Mouse (Mus musculus): ENCODE data around the gene Arhgap45. TPM values are rescaled to one million over a fixed set of nuclear protein-coding genes. Genes with fewer than 3 reads are reported as not detected.
A peak's percentile ranks its signal among the peaks of the same experiment; 100 is the strongest.

Gene Arhgap45
- polyA plus RNA-seq, 1 experiment from 2014 or later: 1.4 TPM

GRCm38 (mm10) chr10:80070837-80071515, 54.5 kb downstream of the Arhgap45 start:
- H3K4me2 ChIP-seq (ENCODE audit: low read length): no peak overlapping the region
- no peak overlapping the region for H3K4me3 ChIP-seq (replicated peaks; ENCODE audit: low read depth, low read length)
- no peaks in the 10 kb centered on the region for H3K27me3 ChIP-seq (ENCODE audit: control insufficient read depth, insufficient read depth, low read length)
- peaks cover 13% of the 10 kb centered on the region for H3K36me3 ChIP-seq (ENCODE audit: control insufficient read depth, insufficient read depth, low read length)
- no peak overlapping the region for H3K27ac ChIP-seq (replicated peaks; ENCODE audit: low read depth, low read length)
- H3K9me3 ChIP-seq (ENCODE audit: control insufficient read depth, low read length): no peaks in the 10 kb centered on the region
- 75% methylated on average over 9 of the region's 9 CpGs for WGBS
- no peaks in the 10 kb centered on the region for H3K4me1 ChIP-seq (ENCODE audit: control insufficient read depth, insufficient read depth, low read length)
- H3K9ac ChIP-seq (replicated peaks; ENCODE audit: low read length): no peak overlapping the region
- 0 out of 2 replicates have a peak, but pooled peaks have one; percentile 43 for ATAC-seq (ENCODE audit: low FRiP score, low TSS enrichment)
- peak; percentile 26 for DNase-seq

GRCm38 (mm10) chr10:80071516-80071900, 55.1 kb downstream of the Arhgap45 start:
- no peak overlapping the region for H3K27ac ChIP-seq (replicated peaks; ENCODE audit: low read depth, low read length)
- 87% methylated on average over 3 of the region's 3 CpGs for whole genome bisulfite sequencing
- no peak overlapping the region for H3K4me2 ChIP-seq (ENCODE audit: low read length)
- peaks cover 13% of the 10 kb centered on the region for H3K36me3 ChIP-seq (ENCODE audit: control insufficient read depth, insufficient read depth, low read length)
- DNase-seq (no peak), ATAC-seq (ENCODE audit: low FRiP score, low TSS enrichment) (no peak)
- no peaks in the 10 kb centered on the region for H3K4me1 ChIP-seq (ENCODE audit: control insufficient read depth, insufficient read depth, low read length)
- no peaks in the 10 kb centered on the region for H3K27me3 ChIP-seq (ENCODE audit: control insufficient read depth, insufficient read depth, low read length)
- H3K4me3 ChIP-seq (replicated peaks; ENCODE audit: low read depth, low read length): no peak overlapping the region
- no peaks in the 10 kb centered on the region for H3K9me3 ChIP-seq (ENCODE audit: control insufficient read depth, low read length)
- no peak overlapping the region for H3K9ac ChIP-seq (replicated peaks; ENCODE audit: low read length)

- H3K4me3 ChIP-seq (replicated peaks; ENCODE audit: low read depth, low read length): no peak overlapping the region
- no peak overlapping the region for H3K4me2 ChIP-seq (ENCODE audit: low read length)
- H3K4me1 ChIP-seq (ENCODE audit: control insufficient read depth, insufficient read depth, low read length): no peaks in the 10 kb centered on the region
- H3K36me3 ChIP-seq (ENCODE audit: control insufficient read depth, insufficient read depth, low read length): peaks cover 7% of the 10 kb centered on the region
- no peak for DNase-seq
- no peak overlapping the region for H3K27ac ChIP-seq (replicated peaks; ENCODE audit: low read depth, low read length)
- WGBS: 82% methylated on average over 20 of the region's 20 CpGs
- no peak for ATAC-seq (ENCODE audit: low FRiP score, low TSS enrichment)
- H3K9me3 ChIP-seq (ENCODE audit: control insufficient read depth, low read length): no peaks in the 10 kb centered on the region
- no peaks in the 10 kb centered on the region for H3K27me3 ChIP-seq (ENCODE audit: control insufficient read depth, insufficient read depth, low read length)
- no peak overlapping the region for H3K9ac ChIP-seq (replicated peaks; ENCODE audit: low read length)
Observed at GRCm38 (mm10) chr10:80072623-80073489, 56.4 kb downstream of the Arhgap45 start.

- WGBS: 21% methylated on average over 28 of the region's 28 CpGs
- no peak overlapping the region for H3K4me2 ChIP-seq (ENCODE audit: low read length)
- H3K9ac ChIP-seq (replicated peaks; ENCODE audit: low read length): no peak overlapping the region
- H3K9me3 ChIP-seq (ENCODE audit: control insufficient read depth, low read length): no peaks in the 10 kb centered on the region
- ATAC-seq (ENCODE audit: low FRiP score, low TSS enrichment) (no peak), DNase-seq (no peak)
- H3K4me3 ChIP-seq (replicated peaks; ENCODE audit: low read depth, low read length): no peak overlapping the region
- H3K27ac ChIP-seq (replicated peaks; ENCODE audit: low read depth, low read length): no peak overlapping the region
- no peaks in the 10 kb centered on the region for H3K4me1 ChIP-seq (ENCODE audit: control insufficient read depth, insufficient read depth, low read length)
- peaks cover 19% of the 10 kb centered on the region for H3K36me3 ChIP-seq (ENCODE audit: control insufficient read depth, insufficient read depth, low read length)
- no peaks in the 10 kb centered on the region for H3K27me3 ChIP-seq (ENCODE audit: control insufficient read depth, insufficient read depth, low read length)
Observed at GRCm38 (mm10) chr10:80074813-80075601, 58.6 kb downstream of the Arhgap45 start.

- H3K36me3 ChIP-seq (ENCODE audit: control insufficient read depth, insufficient read depth, low read length): peaks cover 27% of the 10 kb centered on the region
- DNase-seq (no peak), ATAC-seq (ENCODE audit: low FRiP score, low TSS enrichment) (no peak)
- H3K9me3 ChIP-seq (ENCODE audit: control insufficient read depth, low read length): no peaks in the 10 kb centered on the region
- no peak overlapping the region for H3K9ac ChIP-seq (replicated peaks; ENCODE audit: low read length)
- 18% methylated on average over 1 of the region's 1 CpGs for WGBS
- H3K4me2 ChIP-seq (ENCODE audit: low read length): no peak overlapping the region
- H3K4me3 ChIP-seq (replicated peaks; ENCODE audit: low read depth, low read length): no peak overlapping the region
- no peaks in the 10 kb centered on the region for H3K27me3 ChIP-seq (ENCODE audit: control insufficient read depth, insufficient read depth, low read length)
- no peaks in the 10 kb centered on the region for H3K4me1 ChIP-seq (ENCODE audit: control insufficient read depth, insufficient read depth, low read length)
- no peak overlapping the region for H3K27ac ChIP-seq (replicated peaks; ENCODE audit: low read depth, low read length)
Observed at GRCm38 (mm10) chr10:80075924-80076323, 59.5 kb downstream of the Arhgap45 start.

GRCm38 (mm10) chr10:80076386-80076785, 59.9 kb downstream of the Arhgap45 start:
- no peak for DNase-seq
- ATAC-seq (ENCODE audit: low FRiP score, low TSS enrichment): no peak
- Histone ChIP-seq H3K4me3 (replicated peaks; ENCODE audit: low read depth, low read length) (no peak overlapping the region), H3K4me2 (ENCODE audit: low read length) (no peak overlapping the region), H3K27me3 (ENCODE audit: control insufficient read depth, insufficient read depth, low read length) (no peaks in the 10 kb centered on the region), H3K9ac (replicated peaks; ENCODE audit: low read length) (no peak overlapping the region), H3K27ac (replicated peaks; ENCODE audit: low read depth, low read length) (no peak overlapping the region), H3K36me3 (ENCODE audit: control insufficient read depth, insufficient read depth, low read length) (peaks cover 32% of the 10 kb centered on the region), H3K4me1 (ENCODE audit: control insufficient read depth, insufficient read depth, low read length) (no peaks in the 10 kb centered on the region), H3K9me3 (ENCODE audit: control insufficient read depth, low read length) (no peaks in the 10 kb centered on the region)
- 91% methylated on average over 4 of the region's 4 CpGs for WGBS

- Histone ChIP-seq H3K4me1 (ENCODE audit: control insufficient read depth, insufficient read depth, low read length) (no peaks in the 10 kb centered on the region), H3K27ac (replicated peaks; ENCODE audit: low read depth, low read length) (no peak overlapping the region), H3K27me3 (ENCODE audit: control insufficient read depth, insufficient read depth, low read length) (no peaks in the 10 kb centered on the region), H3K9ac (replicated peaks; ENCODE audit: low read length) (no peak overlapping the region), H3K36me3 (ENCODE audit: control insufficient read depth, insufficient read depth, low read length) (peaks cover 34% of the 10 kb centered on the region), H3K4me3 (replicated peaks; ENCODE audit: low read depth, low read length) (no peak overlapping the region), H3K4me2 (ENCODE audit: low read length) (no peak overlapping the region), H3K9me3 (ENCODE audit: control insufficient read depth, low read length) (no peaks in the 10 kb centered on the region)
- DNase-seq: no peak
- 90% methylated on average over 5 of the region's 5 CpGs for WGBS
- no peak for ATAC-seq (ENCODE audit: low FRiP score, low TSS enrichment)
Observed at GRCm38 (mm10) chr10:80077312-80077711, 60.9 kb downstream of the Arhgap45 start.

- Histone ChIP-seq H3K4me2 (ENCODE audit: low read length) (no peak overlapping the region), H3K27me3 (ENCODE audit: control insufficient read depth, insufficient read depth, low read length) (no peaks in the 10 kb centered on the region), H3K9me3 (ENCODE audit: control insufficient read depth, low read length) (no peaks in the 10 kb centered on the region), H3K27ac (replicated peaks; ENCODE audit: low read depth, low read length) (no peak overlapping the region), H3K4me1 (ENCODE audit: control insufficient read depth, insufficient read depth, low read length) (no peaks in the 10 kb centered on the region), H3K9ac (replicated peaks; ENCODE audit: low read length) (no peak overlapping the region), H3K36me3 (ENCODE audit: control insufficient read depth, insufficient read depth, low read length) (peaks cover 44% of the 10 kb centered on the region), H3K4me3 (replicated peaks; ENCODE audit: low read depth, low read length) (no peak overlapping the region)
- WGBS: 89% methylated on average over 1 of the region's 1 CpGs
- ATAC-seq (ENCODE audit: low FRiP score, low TSS enrichment) (no peak), DNase-seq (no peak)
Observed at GRCm38 (mm10) chr10:80078366-80078765, 61.9 kb downstream of the Arhgap45 start.
